Mouse (Mus musculus): Measurements from ENCODE around the gene Cdh4. TPM values are rescaled to one million over a fixed set of nuclear protein-coding genes. Genes with fewer than 3 reads are reported as not detected.
A peak's percentile ranks its signal among the peaks of the same experiment; 100 is the strongest.

Cdh4 gene
- polyA plus RNA-seq, 1 experiment from 2014 or later: 3.2 TPM

GRCm38 (mm10) chr2:179705461-179705860 lies 263.2 kb downstream of the Cdh4 start:
- DNase-seq (ENCODE audit: low spot score) (no peak), ATAC-seq (ENCODE audit: insufficient number of reproducible peaks, low FRiP score, low TSS enrichment, low read depth) (no peak)
- Histone ChIP-seq H3K9ac (ENCODE audit: low read length) (no peak overlapping the region), H3K4me3 (ENCODE audit: low read depth, low read length) (no peak overlapping the region), H3K27me3 (ENCODE audit: control insufficient read depth, insufficient read depth, low read length) (no peaks in the 10 kb centered on the region), H3K4me1 (ENCODE audit: control insufficient read depth, insufficient read depth, low read length) (no peaks in the 10 kb centered on the region), H3K27ac (replicated peaks; ENCODE audit: low read depth, low read length) (no peak overlapping the region), H3K9me3 (ENCODE audit: control insufficient read depth, low read length) (no peaks in the 10 kb centered on the region), H3K4me2 (ENCODE audit: low read depth, severe bottlenecking) (no peak overlapping the region), H3K36me3 (ENCODE audit: control insufficient read depth, insufficient read depth, low read length) (no peaks in the 10 kb centered on the region)
- 78% methylated on average over 7 of the region's 7 CpGs for WGBS

GRCm38 (mm10) chr2:179706616-179707015 lies 264.4 kb downstream of the Cdh4 start:
- no peak for DNase-seq (ENCODE audit: low spot score)
- no peaks in the 10 kb centered on the region for H3K27me3 ChIP-seq (ENCODE audit: control insufficient read depth, insufficient read depth, low read length)
- H3K9me3 ChIP-seq (ENCODE audit: control insufficient read depth, low read length): no peaks in the 10 kb centered on the region
- no peaks in the 10 kb centered on the region for H3K36me3 ChIP-seq (ENCODE audit: control insufficient read depth, insufficient read depth, low read length)
- no peak overlapping the region for H3K4me3 ChIP-seq (ENCODE audit: low read depth, low read length)
- H3K4me1 ChIP-seq (ENCODE audit: control insufficient read depth, insufficient read depth, low read length): no peaks in the 10 kb centered on the region
- WGBS: 83% methylated on average over 3 of the region's 3 CpGs
- H3K4me2 ChIP-seq (ENCODE audit: low read depth, severe bottlenecking): no peak overlapping the region
- H3K27ac ChIP-seq (replicated peaks; ENCODE audit: low read depth, low read length): no peak overlapping the region
- no peak overlapping the region for H3K9ac ChIP-seq (ENCODE audit: low read length)
- no peak for ATAC-seq (ENCODE audit: insufficient number of reproducible peaks, low FRiP score, low TSS enrichment, low read depth)

- ATAC-seq (ENCODE audit: insufficient number of reproducible peaks, low FRiP score, low TSS enrichment, low read depth) (no peak), DNase-seq (ENCODE audit: low spot score) (no peak)
- no peak overlapping the region for H3K9ac ChIP-seq (ENCODE audit: low read length)
- no peak overlapping the region for H3K27ac ChIP-seq (replicated peaks; ENCODE audit: low read depth, low read length)
- H3K9me3 ChIP-seq (ENCODE audit: control insufficient read depth, low read length): no peaks in the 10 kb centered on the region
- no peak overlapping the region for H3K4me2 ChIP-seq (ENCODE audit: low read depth, severe bottlenecking)
- H3K27me3 ChIP-seq (ENCODE audit: control insufficient read depth, insufficient read depth, low read length): no peaks in the 10 kb centered on the region
- 81% methylated on average over 2 of the region's 2 CpGs for whole genome bisulfite sequencing
- H3K36me3 ChIP-seq (ENCODE audit: control insufficient read depth, insufficient read depth, low read length): no peaks in the 10 kb centered on the region
- H3K4me1 ChIP-seq (ENCODE audit: control insufficient read depth, insufficient read depth, low read length): peaks cover 2% of the 10 kb centered on the region; the same call in 1 of the 2 replicates
- no peak overlapping the region for H3K4me3 ChIP-seq (ENCODE audit: low read depth, low read length)
These were observed 266.9 kb downstream of the Cdh4 start for GRCm38 (mm10) chr2:179709111-179709510.

GRCm38 (mm10) chr2:179712690-179713089 lies 270.5 kb downstream of the Cdh4 start:
- Histone ChIP-seq H3K4me2 (ENCODE audit: low read depth, severe bottlenecking) (no peak overlapping the region), H3K36me3 (ENCODE audit: control insufficient read depth, insufficient read depth, low read length) (no peaks in the 10 kb centered on the region), H3K27me3 (ENCODE audit: control insufficient read depth, insufficient read depth, low read length) (no peaks in the 10 kb centered on the region), H3K9me3 (ENCODE audit: control insufficient read depth, low read length) (no peaks in the 10 kb centered on the region), H3K27ac (replicated peaks; ENCODE audit: low read depth, low read length) (no peak overlapping the region), H3K4me1 (ENCODE audit: control insufficient read depth, insufficient read depth, low read length) (peaks cover 2% of the 10 kb centered on the region; the same call in 1 of the 2 replicates), H3K4me3 (ENCODE audit: low read depth, low read length) (no peak overlapping the region), H3K9ac (ENCODE audit: low read length) (no peak overlapping the region)
- DNase-seq (ENCODE audit: low spot score): no peak
- 36% methylated on average over 7 of the region's 7 CpGs for WGBS
- no peak for ATAC-seq (ENCODE audit: insufficient number of reproducible peaks, low FRiP score, low TSS enrichment, low read depth)

GRCm38 (mm10) chr2:179713326-179713725 lies 271.1 kb downstream of the Cdh4 start:
- Histone ChIP-seq H3K4me3 (ENCODE audit: low read depth, low read length) (no peak overlapping the region), H3K27me3 (ENCODE audit: control insufficient read depth, insufficient read depth, low read length) (no peaks in the 10 kb centered on the region), H3K4me2 (ENCODE audit: low read depth, severe bottlenecking) (no peak overlapping the region), H3K36me3 (ENCODE audit: control insufficient read depth, insufficient read depth, low read length) (no peaks in the 10 kb centered on the region), H3K4me1 (ENCODE audit: control insufficient read depth, insufficient read depth, low read length) (peaks cover 2% of the 10 kb centered on the region; the same call in 1 of the 2 replicates), H3K9ac (ENCODE audit: low read length) (no peak overlapping the region), H3K27ac (replicated peaks; ENCODE audit: low read depth, low read length) (no peak overlapping the region), H3K9me3 (ENCODE audit: control insufficient read depth, low read length) (no peaks in the 10 kb centered on the region)
- ATAC-seq (ENCODE audit: insufficient number of reproducible peaks, low FRiP score, low TSS enrichment, low read depth) (0 out of 2 replicates have a peak, but pooled peaks have one; percentile 11), DNase-seq (ENCODE audit: low spot score) (no peak)
- 69% methylated on average over 4 of the region's 4 CpGs for WGBS

- Histone ChIP-seq H3K27ac (replicated peaks; ENCODE audit: low read depth, low read length) (no peak overlapping the region), H3K4me1 (ENCODE audit: control insufficient read depth, insufficient read depth, low read length) (peaks cover 2% of the 10 kb centered on the region; the same call in 1 of the 2 replicates), H3K4me2 (ENCODE audit: low read depth, severe bottlenecking) (no peak overlapping the region), H3K9ac (ENCODE audit: low read length) (no peak overlapping the region), H3K9me3 (ENCODE audit: control insufficient read depth, low read length) (no peaks in the 10 kb centered on the region), H3K4me3 (ENCODE audit: low read depth, low read length) (no peak overlapping the region), H3K36me3 (ENCODE audit: control insufficient read depth, insufficient read depth, low read length) (no peaks in the 10 kb centered on the region), H3K27me3 (ENCODE audit: control insufficient read depth, insufficient read depth, low read length) (no peaks in the 10 kb centered on the region)
- ATAC-seq (ENCODE audit: insufficient number of reproducible peaks, low FRiP score, low TSS enrichment, low read depth) (no peak), DNase-seq (ENCODE audit: low spot score) (no peak)
- WGBS: 79% methylated on average over 3 of the region's 3 CpGs
These were observed 271.9 kb downstream of the Cdh4 start for GRCm38 (mm10) chr2:179714145-179714544.

GRCm38 (mm10) chr2:179715375-179715774 lies 273.1 kb downstream of the Cdh4 start:
- no peak overlapping the region for H3K9ac ChIP-seq (ENCODE audit: low read length)
- ATAC-seq (ENCODE audit: insufficient number of reproducible peaks, low FRiP score, low TSS enrichment, low read depth) (no peak), DNase-seq (ENCODE audit: low spot score) (no peak)
- no peak overlapping the region for H3K27ac ChIP-seq (replicated peaks; ENCODE audit: low read depth, low read length)
- H3K9me3 ChIP-seq (ENCODE audit: control insufficient read depth, low read length): no peaks in the 10 kb centered on the region
- H3K27me3 ChIP-seq (ENCODE audit: control insufficient read depth, insufficient read depth, low read length): no peaks in the 10 kb centered on the region
- H3K4me3 ChIP-seq (ENCODE audit: low read depth, low read length): no peak overlapping the region
- no peaks in the 10 kb centered on the region for H3K36me3 ChIP-seq (ENCODE audit: control insufficient read depth, insufficient read depth, low read length)
- H3K4me1 ChIP-seq (ENCODE audit: control insufficient read depth, insufficient read depth, low read length): peaks cover 7% of the 10 kb centered on the region
- WGBS: 97% methylated on average over 1 of the region's 1 CpGs
- no peak overlapping the region for H3K4me2 ChIP-seq (ENCODE audit: low read depth, severe bottlenecking)

GRCm38 (mm10) chr2:179720366-179720765 lies 278.1 kb downstream of the Cdh4 start:
- H3K4me2 ChIP-seq (ENCODE audit: low read depth, severe bottlenecking): no peak overlapping the region
- 23% methylated on average over 3 of the region's 3 CpGs for WGBS
- peaks cover 7% of the 10 kb centered on the region; the same call in 1 of the 2 replicates for H3K4me1 ChIP-seq (ENCODE audit: control insufficient read depth, insufficient read depth, low read length)
- H3K4me3 ChIP-seq (ENCODE audit: low read depth, low read length): no peak overlapping the region
- no peaks in the 10 kb centered on the region for H3K27me3 ChIP-seq (ENCODE audit: control insufficient read depth, insufficient read depth, low read length)
- H3K9me3 ChIP-seq (ENCODE audit: control insufficient read depth, low read length): no peaks in the 10 kb centered on the region
- DNase-seq (ENCODE audit: low spot score) (no peak), ATAC-seq (ENCODE audit: insufficient number of reproducible peaks, low FRiP score, low TSS enrichment, low read depth) (no peak)
- H3K36me3 ChIP-seq (ENCODE audit: control insufficient read depth, insufficient read depth, low read length): no peaks in the 10 kb centered on the region
- no peak overlapping the region for H3K9ac ChIP-seq (ENCODE audit: low read length)
- no peak overlapping the region for H3K27ac ChIP-seq (replicated peaks; ENCODE audit: low read depth, low read length)

Data from limb, embryonic 11.5 days (tissue).